Mouse (Mus musculus) stomach, postnatal 0 days (tissue): ENCODE results near the gene Foxr1.

ENCODE experiments used
- CTCF ChIP-seq: IDR thresholded peaks from 2 replicates; pipeline ENCODE4 v1.5.1; 2016; ENCODE audit warnings: antibody characterized with exemption, low read depth, mild to moderate bottlenecking, moderate library complexity
- EP300 ChIP-seq: optimal IDR thresholded peaks from 2 replicates; pipeline ENCODE3; 2016; ENCODE audit warnings: antibody characterized with exemption

GRCm38 (mm10) chr9:44484311-44485104 lies 43.6 kb upstream of the Foxr1 start:
- TF ChIP-seq CTCF, result no peak
- TF ChIP-seq EP300, result no peak
